In genomic region chr4:127256739-127257138, GRCm38 (mm10) we compare ENCODE assay signal across 25 mouse cellular contexts. TPM values are rescaled to one million over a fixed set of nuclear protein-coding genes. Genes with fewer than 3 reads are reported as not detected.
A peak's percentile ranks its signal among the peaks of the same experiment; 100 is the strongest.
DNase-seq lines count a peak whose midpoint lies in the region; ATAC-seq and TF ChIP-seq lines count a peak whose summit lies in the region.
"Had no signal": no experiment of that assay in that cellular context is flagged by ENCODE, and none has a peak within 500 bp of the region (broad histone marks: within the 10 kb centered on the region; RNA-seq: fewer than 3 reads in every experiment).

No protein-coding gene starts in this region.

- H3K9ac ChIP-seq in heart, embryonic 11.5 days (ENCODE audit: low read depth, low read length) = no peak overlapping the region
- no peak overlapping the region for H3K9ac ChIP-seq in lung, embryonic 14.5 days
- H3K9ac ChIP-seq in forebrain, embryonic 14.5 days (ENCODE audit: low read length) = no peak overlapping the region
- H3K9ac ChIP-seq: embryonic facial prominence, embryonic 15.5 days; forebrain, embryonic 15.5 days; heart, embryonic 13.5 days; hindbrain, embryonic 12.5 days had no signal

- TF ChIP-seq CTCF in lung, embryonic 14.5 days (IDR thresholded peaks at IDR 0.05; ENCODE audit: low read depth) = no peak

- H3K27ac ChIP-seq in heart, embryonic 11.5 days (ENCODE audit: low read depth, low read length) = no peak overlapping the region
- H3K27ac ChIP-seq in lung, embryonic 14.5 days (ENCODE audit: low read depth) = no peak overlapping the region
- no peak overlapping the region for H3K27ac ChIP-seq in forebrain, embryonic 14.5 days (ENCODE audit: low read depth, low read length)
- H3K27ac ChIP-seq: embryonic facial prominence, embryonic 15.5 days; forebrain, embryonic 10.5 days; forebrain, embryonic 15.5 days; heart, embryonic 13.5 days; hindbrain, embryonic 12.5 days had no signal

- intact Hi-C loops in heart, postnatal 25 days (cut with DNase I) = loop anchor here (10.0 kb wide), 1 partner anchor 582 kb away; the partner anchor contains the start of gene Psmb2

- 48% methylated on average over 5 of the region's 5 CpGs for WGBS in heart, embryonic 11.5 days (ENCODE audit: insufficient replicate concordance)
- 45% methylated on average over 5 of the region's 5 CpGs for WGBS in lung, embryonic 14.5 days
- whole genome bisulfite sequencing in forebrain, embryonic 14.5 days = 64% methylated on average over 5 of the region's 5 CpGs

- H3K27me3 ChIP-seq in heart, embryonic 11.5 days (ENCODE audit: control insufficient read depth, insufficient read depth, low read length) = no peaks in the 10 kb centered on the region
- no peaks in the 10 kb centered on the region for H3K27me3 ChIP-seq in lung, embryonic 14.5 days (ENCODE audit: insufficient read depth, low read length)
- no peaks in the 10 kb centered on the region for H3K27me3 ChIP-seq in forebrain, embryonic 14.5 days (replicated peaks; ENCODE audit: control insufficient read depth, insufficient read depth, low read length)
- H3K27me3 ChIP-seq: embryonic facial prominence, embryonic 15.5 days; forebrain, embryonic 15.5 days; hindbrain, embryonic 12.5 days had no signal

- no peak overlapping the region for H3K4me3 ChIP-seq in heart, embryonic 11.5 days (ENCODE audit: low read depth, low read length)
- H3K4me3 ChIP-seq in lung, embryonic 14.5 days (ENCODE audit: low read depth, low read length) = no peak overlapping the region
- H3K4me3 ChIP-seq in forebrain, embryonic 14.5 days (ENCODE audit: low read depth, low read length) = no peak overlapping the region
- H3K4me3 ChIP-seq: embryonic facial prominence, embryonic 15.5 days; erythroblast, embryonic 14.5 days; forebrain, embryonic 10.5 days; forebrain, embryonic 15.5 days; heart, embryonic 13.5 days; hindbrain, embryonic 12.5 days had no signal

- H3K4me2 ChIP-seq in heart, embryonic 11.5 days = no peak overlapping the region
- H3K4me2 ChIP-seq in lung, embryonic 14.5 days = no peak overlapping the region
- no peak overlapping the region for H3K4me2 ChIP-seq in forebrain, embryonic 14.5 days (ENCODE audit: low read length)
- H3K4me2 ChIP-seq: embryonic facial prominence, embryonic 15.5 days; forebrain, embryonic 15.5 days; heart, embryonic 13.5 days; hindbrain, embryonic 12.5 days had no signal

- ATAC-seq in heart, embryonic 11.5 days (replicated peaks; ENCODE audit: insufficient number of reproducible peaks, low FRiP score, low TSS enrichment) = no peak
- no peak for ATAC-seq in lung, embryonic 14.5 days (ENCODE audit: insufficient read depth)
- ATAC-seq in forebrain, embryonic 14.5 days = no peak
- ATAC-seq: forebrain, embryonic 15.5 days; hindbrain, embryonic 16.5 days; inflammation-experienced regulatory T-cells, adult 6 months; intestine, postnatal 0 days had no signal

- peaks cover 12% of the 10 kb centered on the region for H3K4me1 ChIP-seq in heart, embryonic 11.5 days (ENCODE audit: control insufficient read depth, insufficient read depth, low read length)
- no peaks in the 10 kb centered on the region for H3K4me1 ChIP-seq in lung, embryonic 14.5 days (ENCODE audit: insufficient read depth)
- no peaks in the 10 kb centered on the region for H3K4me1 ChIP-seq in forebrain, embryonic 14.5 days (ENCODE audit: control insufficient read depth, insufficient read depth, low read length)

- no peaks in the 10 kb centered on the region for H3K36me3 ChIP-seq in heart, embryonic 11.5 days (ENCODE audit: control insufficient read depth, insufficient read depth, low read length)
- no peaks in the 10 kb centered on the region for H3K36me3 ChIP-seq in lung, embryonic 14.5 days (ENCODE audit: insufficient read depth)
- no peaks in the 10 kb centered on the region for H3K36me3 ChIP-seq in forebrain, embryonic 14.5 days (ENCODE audit: control insufficient read depth, insufficient read depth, low read length)
- H3K36me3 ChIP-seq: embryonic facial prominence, embryonic 15.5 days; forebrain, embryonic 10.5 days; forebrain, embryonic 15.5 days; heart, embryonic 13.5 days; hindbrain, embryonic 12.5 days had no signal

- H3K9me3 ChIP-seq in heart, embryonic 11.5 days (replicated peaks; ENCODE audit: control insufficient read depth, low read length) = no peaks in the 10 kb centered on the region
- no peaks in the 10 kb centered on the region for H3K9me3 ChIP-seq in lung, embryonic 14.5 days (ENCODE audit: low read depth, low read length)
- no peaks in the 10 kb centered on the region for H3K9me3 ChIP-seq in forebrain, embryonic 14.5 days (replicated peaks; ENCODE audit: control insufficient read depth, low read length)
- H3K9me3 ChIP-seq: embryonic facial prominence, embryonic 15.5 days; forebrain, embryonic 10.5 days; forebrain, embryonic 15.5 days; hindbrain, embryonic 12.5 days had no signal

- DNase-seq in heart, adult 11 months = peak; percentile 98
- DNase-seq in lung, embryonic 14.5 days = peak; percentile 22
- no peak for DNase-seq in lung, postnatal 10 days
- DNase-seq in heart, adult 9 months (ENCODE audit: low spot score in 2 of 2) = peak; percentile 50 to 78
- DNase-seq in heart, postnatal 25 days (ENCODE audit: low spot score) = peak; percentile 41
- no peak for DNase-seq in kidney, adult 8-10 months
- DNase-seq in forebrain, embryonic 14.5 days (ENCODE audit: low spot score) = no peak
- DNase-seq: adrenal gland, postnatal 10 days; cerebellum, adult 11 months; cerebellum, adult 8-10 months; cerebellum, postnatal 14 days; embryo, embryonic 11 days; gastrocnemius, postnatal 36 days had no signal

RNA-seq across cellular contexts. Expression of gene Smim12, which starts 13.2 kb away (rescaled TPM):
- 62.2 and 67.7 TPM in 2 replicates for polyA plus RNA-seq in heart, embryonic 11.5 days (2014; fragmentation: Nextera tagmentation; extraction: Ambion mirVana)
- 57.5 and 63.0 TPM in 2 replicates for polyA plus RNA-seq in lung, embryonic 14.5 days (2014; fragmentation: Nextera tagmentation; extraction: Ambion mirVana)
- 10 to 100 TPM; 49.2 to 50.6 TPM for total RNA-seq in heart, postnatal 25 days (2021)
- polyA plus RNA-seq in forebrain, embryonic 14.5 days (2014; fragmentation: Nextera tagmentation; extraction: Ambion mirVana) = 53.2 and 61.1 TPM in 2 replicates

RNA-seq across cellular contexts. Expression of gene Gja4, which starts 57.1 kb away (rescaled TPM):
- 40.6 and 41.5 TPM in 2 replicates for polyA plus RNA-seq in heart, embryonic 11.5 days (2014; fragmentation: Nextera tagmentation; extraction: Ambion mirVana)
- 24.0 and 26.1 TPM in 2 replicates for polyA plus RNA-seq in lung, embryonic 14.5 days (2014; fragmentation: Nextera tagmentation; extraction: Ambion mirVana)
- 10 to 100 TPM; 11.1 to 12.5 TPM for total RNA-seq in heart, postnatal 25 days (2021)
- polyA plus RNA-seq in forebrain, embryonic 14.5 days (2014; fragmentation: Nextera tagmentation; extraction: Ambion mirVana) = 20.9 and 21.4 TPM in 2 replicates
- total RNA-seq: common myeloid progenitor, adult 5-6 weeks; MEL had no signal
- polyA plus RNA-seq: erythroblast, embryonic 14.5 days had no signal

Comparison
In these comparisons a context has a peak if more than half of its experiments do, and no peak if none do; other contexts are left out.
1. DNase-seq: peak in heart, adult 11 months (single experiment), lung, embryonic 14.5 days (single experiment), heart, adult 9 months (2 of 2) and heart, postnatal 25 days (single experiment); none in lung, postnatal 10 days (single experiment), kidney, adult 8-10 months (0 of 2) and forebrain, embryonic 14.5 days (single experiment).